Mouse (Mus musculus): ENCODE data around the gene Mr1. TPM values are rescaled to one million over a fixed set of nuclear protein-coding genes. Genes with fewer than 3 reads are reported as not detected.
"Not testable (repeated sequence)": the region's sequence is repeated elsewhere in the genome, so short reads cannot be mapped to it uniquely, and the experiment has no call there.

The Mr1 gene
- 2.0 and 2.4 TPM in 2 replicates for polyA plus RNA-seq (2014; fragmentation: Nextera tagmentation; extraction: Ambion mirVana)

DNA sequence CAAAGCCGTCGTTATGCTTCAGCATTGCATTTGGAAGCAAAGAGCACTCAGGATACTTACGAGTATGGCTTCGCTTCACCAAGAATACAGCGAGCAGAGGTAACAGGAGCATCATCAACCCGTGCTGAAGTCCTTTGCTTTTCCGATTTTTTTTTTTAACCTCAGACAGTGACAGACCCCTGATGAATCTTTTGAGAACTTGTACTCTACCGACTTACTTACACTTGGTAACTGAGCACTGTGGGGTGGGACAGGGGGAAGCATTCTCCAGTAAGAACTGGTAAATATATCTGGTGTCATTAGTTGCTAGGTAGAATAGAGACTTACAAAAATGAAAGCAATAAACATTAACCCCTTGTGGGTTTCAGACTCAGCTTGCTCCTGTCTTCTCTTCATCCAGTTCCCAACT lies at the start of gene Mr1:
Gene Mr1 (minus strand): TSS at position 243 of the 409 bp plus-strand sequence.
- Histone ChIP-seq H3K4me2 (replicated peaks) (peak within 1 kb of the TSS; percentile 13; the same call in 1 of the 2 replicates), H3K27me3 (ENCODE audit: control insufficient read depth, insufficient read depth, low read length) (no peaks in the 10 kb centered on the region), H3K4me3 (replicated peaks; ENCODE audit: low read length) (no peak within 1 kb of the TSS; the same call in 1 of the 2 replicates), H3K36me3 (replicated peaks; ENCODE audit: control insufficient read depth, insufficient read depth) (no peaks in the 10 kb centered on the region), H3K4me1 (replicated peaks; ENCODE audit: control insufficient read depth, insufficient read depth, low read length) (no peaks in the 10 kb centered on the region), H3K9me3 (ENCODE audit: control insufficient read depth, low read length) (no peaks in the 10 kb centered on the region), H3K27ac (no peak within 1 kb of the TSS), H3K9ac (no peak within 1 kb of the TSS)
- DNase-seq (ENCODE audit: low spot score) (peak; percentile 77), ATAC-seq (ENCODE audit: low FRiP score) (peak; percentile 69; the same call in 1 of the 2 replicates)
- WGBS, result 53% methylated on average over 8 of the region's 8 CpGs

DNA sequence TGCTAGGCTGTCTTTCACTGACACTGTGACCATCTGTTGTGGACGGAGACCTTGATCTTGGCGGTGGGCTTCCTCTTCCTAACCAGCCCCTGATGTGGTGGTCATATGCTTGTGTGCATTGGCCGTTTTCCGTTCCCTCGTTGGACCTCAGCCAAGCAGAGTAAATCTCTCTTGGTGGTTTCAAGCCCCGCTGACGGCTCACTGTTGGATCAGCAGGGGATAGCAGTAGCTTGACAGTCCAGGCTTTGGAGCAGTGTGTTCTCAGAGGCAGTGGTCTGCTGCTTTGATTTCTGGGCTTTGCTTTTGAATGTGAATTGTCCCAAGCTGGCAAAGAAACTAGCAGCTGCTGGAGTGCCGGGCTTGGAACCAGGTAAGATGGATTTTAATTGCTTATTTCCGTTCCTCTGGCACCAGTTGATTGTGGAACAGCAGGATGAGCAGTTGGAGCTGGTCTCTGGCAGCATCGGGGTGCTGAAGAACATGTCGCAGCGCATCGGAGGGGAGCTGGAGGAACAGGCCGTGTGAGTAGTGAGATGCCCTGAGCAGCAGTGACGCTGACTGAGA lies 46.3 kb upstream of the Mr1 start:
- peak overlapping the region; percentile 41; the same call in 1 of the 2 replicates for H3K27ac ChIP-seq
- WGBS, result 61% methylated on average over 15 of the region's 15 CpGs
- no peaks in the 10 kb centered on the region for H3K27me3 ChIP-seq (ENCODE audit: control insufficient read depth, insufficient read depth, low read length)
- peaks cover 81% of the 10 kb centered on the region for H3K36me3 ChIP-seq (replicated peaks; ENCODE audit: control insufficient read depth, insufficient read depth)
- ATAC-seq (ENCODE audit: low FRiP score), result no peak
- no peak overlapping the region for H3K4me3 ChIP-seq (replicated peaks; ENCODE audit: low read length)
- no peaks in the 10 kb centered on the region for H3K9me3 ChIP-seq (ENCODE audit: control insufficient read depth, low read length)
- peaks cover 12% of the 10 kb centered on the region; the same call in 1 of the 2 replicates for H3K4me1 ChIP-seq (replicated peaks; ENCODE audit: control insufficient read depth, insufficient read depth, low read length)
- DNase-seq (ENCODE audit: low spot score), result no peak
- H3K9ac ChIP-seq, result no peak overlapping the region
- no peak overlapping the region for H3K4me2 ChIP-seq (replicated peaks)

DNA sequence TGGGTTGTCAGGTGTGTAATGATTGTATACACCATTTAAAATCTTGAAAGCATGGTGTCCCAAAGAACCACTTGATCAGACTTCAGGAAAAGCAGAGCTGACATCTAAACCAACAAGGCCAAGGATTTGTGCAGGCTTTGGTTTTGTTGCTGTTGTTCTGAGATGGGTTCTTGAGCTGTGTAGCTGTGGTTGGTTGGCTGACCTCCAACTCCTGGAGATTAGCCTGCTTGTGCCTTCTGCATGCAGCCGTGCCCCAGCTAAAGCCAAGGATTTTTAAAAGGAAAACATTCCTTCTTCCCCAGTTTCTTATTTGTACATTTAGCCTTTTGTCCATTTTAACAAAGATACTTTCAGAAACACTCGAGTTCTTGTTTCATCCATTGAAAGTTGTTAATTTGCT lies 45.1 kb upstream of the Mr1 start:
- Histone ChIP-seq H3K36me3 (replicated peaks; ENCODE audit: control insufficient read depth, insufficient read depth) (peaks cover 81% of the 10 kb centered on the region), H3K27ac (no peak overlapping the region), H3K4me2 (replicated peaks) (no peak overlapping the region), H3K27me3 (ENCODE audit: control insufficient read depth, insufficient read depth, low read length) (no peaks in the 10 kb centered on the region), H3K9me3 (ENCODE audit: control insufficient read depth, low read length) (no peaks in the 10 kb centered on the region), H3K4me1 (replicated peaks; ENCODE audit: control insufficient read depth, insufficient read depth, low read length) (peaks cover 12% of the 10 kb centered on the region; the same call in 1 of the 2 replicates), H3K4me3 (replicated peaks; ENCODE audit: low read length) (no peak overlapping the region), H3K9ac (no peak overlapping the region)
- 60% methylated on average over 2 of the region's 2 CpGs for WGBS
- ATAC-seq (ENCODE audit: low FRiP score) (no peak), DNase-seq (ENCODE audit: low spot score) (no peak)

DNA sequence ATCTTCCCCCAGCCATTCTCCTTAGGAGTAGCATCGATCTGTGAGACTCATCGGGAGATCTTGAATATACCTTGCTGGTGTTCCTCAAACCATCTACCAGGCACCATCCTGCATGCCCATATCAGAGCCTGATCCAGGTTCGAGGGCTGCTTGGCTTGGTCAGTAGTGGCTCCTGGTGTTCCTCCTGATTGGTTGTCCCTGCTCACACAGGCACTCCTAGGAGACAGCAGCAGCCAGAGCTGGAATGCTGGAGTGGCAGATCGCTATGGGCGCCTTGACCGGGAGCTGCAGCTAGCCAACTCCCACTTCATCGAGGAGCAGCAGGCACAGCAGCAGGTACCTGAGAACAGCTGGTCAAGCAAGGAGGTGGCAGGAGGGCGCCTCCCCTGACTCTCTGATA lies 44.6 kb upstream of the Mr1 start:
- DNase-seq (ENCODE audit: low spot score) (no peak), ATAC-seq (ENCODE audit: low FRiP score) (no peak)
- 78% methylated on average over 8 of the region's 8 CpGs for WGBS
- H3K9me3 ChIP-seq (ENCODE audit: control insufficient read depth, low read length), result no peaks in the 10 kb centered on the region
- H3K9ac ChIP-seq, result no peak overlapping the region
- peaks cover 12% of the 10 kb centered on the region; the same call in 1 of the 2 replicates for H3K4me1 ChIP-seq (replicated peaks; ENCODE audit: control insufficient read depth, insufficient read depth, low read length)
- H3K4me3 ChIP-seq (replicated peaks; ENCODE audit: low read length), result no peak overlapping the region
- H3K4me2 ChIP-seq (replicated peaks), result no peak overlapping the region
- no peak overlapping the region for H3K27ac ChIP-seq
- H3K36me3 ChIP-seq (replicated peaks; ENCODE audit: control insufficient read depth, insufficient read depth), result peaks cover 81% of the 10 kb centered on the region
- no peaks in the 10 kb centered on the region for H3K27me3 ChIP-seq (ENCODE audit: control insufficient read depth, insufficient read depth, low read length)

DNA sequence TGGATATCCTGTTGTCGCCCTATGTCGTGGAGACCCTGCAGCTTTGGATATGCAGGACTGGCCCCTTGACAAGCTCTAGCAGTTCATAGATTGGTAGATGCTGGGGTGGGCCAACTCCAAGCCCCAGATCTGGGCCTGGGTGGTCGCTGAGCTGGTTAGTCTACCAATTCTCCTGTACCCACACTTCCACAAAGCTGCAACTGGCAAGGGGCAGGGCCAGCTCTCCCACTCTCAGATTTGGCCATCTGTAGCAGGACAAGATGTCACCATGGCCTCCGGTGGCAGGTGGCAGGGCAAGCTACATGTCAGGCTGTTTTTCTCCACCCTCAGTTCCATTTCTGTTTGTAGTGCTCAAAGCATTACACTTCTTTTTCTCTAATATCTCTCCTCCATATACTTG lies 42.0 kb upstream of the Mr1 start:
- Histone ChIP-seq H3K27ac (no peak overlapping the region), H3K4me2 (replicated peaks) (no peak overlapping the region), H3K27me3 (ENCODE audit: control insufficient read depth, insufficient read depth, low read length) (no peaks in the 10 kb centered on the region), H3K9me3 (ENCODE audit: control insufficient read depth, low read length) (no peaks in the 10 kb centered on the region), H3K4me1 (replicated peaks; ENCODE audit: control insufficient read depth, insufficient read depth, low read length) (peaks cover 11% of the 10 kb centered on the region; the same call in 1 of the 2 replicates), H3K9ac (no peak overlapping the region), H3K4me3 (replicated peaks; ENCODE audit: low read length) (no peak overlapping the region), H3K36me3 (replicated peaks; ENCODE audit: control insufficient read depth, insufficient read depth) (peaks cover 67% of the 10 kb centered on the region)
- DNase-seq (ENCODE audit: low spot score), result no peak
- 91% methylated on average over 4 of the region's 4 CpGs for WGBS
- ATAC-seq (ENCODE audit: low FRiP score), result no peak

DNA sequence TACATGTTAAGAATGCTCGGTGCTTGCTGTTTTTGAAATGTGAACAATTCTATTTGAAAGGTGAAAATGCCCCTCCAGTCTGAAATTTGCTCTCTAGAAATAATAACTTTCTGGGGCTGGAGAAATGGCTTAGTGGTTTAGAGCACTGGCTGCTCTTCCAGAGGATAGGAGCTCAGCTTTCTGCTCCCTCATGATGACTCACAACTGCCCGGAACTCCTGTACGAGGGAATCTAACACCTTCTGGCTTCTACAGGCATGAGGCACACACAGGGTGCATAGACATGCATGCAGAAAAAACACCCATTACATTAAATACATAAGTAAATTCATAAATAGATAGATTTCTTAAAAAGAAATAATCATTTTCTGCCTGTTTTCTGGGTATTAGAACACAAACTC lies 37.6 kb upstream of the Mr1 start:
- no peak overlapping the region for H3K4me3 ChIP-seq (replicated peaks; ENCODE audit: low read length)
- no peaks in the 10 kb centered on the region for H3K4me1 ChIP-seq (replicated peaks; ENCODE audit: control insufficient read depth, insufficient read depth, low read length)
- H3K9me3 ChIP-seq (ENCODE audit: control insufficient read depth, low read length), result no peaks in the 10 kb centered on the region
- peaks cover 55% of the 10 kb centered on the region for H3K36me3 ChIP-seq (replicated peaks; ENCODE audit: control insufficient read depth, insufficient read depth)
- DNase-seq (ENCODE audit: low spot score) (no peak), ATAC-seq (ENCODE audit: low FRiP score) (no peak)
- H3K4me2 ChIP-seq (replicated peaks), result no peak overlapping the region
- no peaks in the 10 kb centered on the region for H3K27me3 ChIP-seq (ENCODE audit: control insufficient read depth, insufficient read depth, low read length)
- H3K27ac ChIP-seq, result no peak overlapping the region
- H3K9ac ChIP-seq, result no peak overlapping the region
- WGBS, result 94% methylated on average over 3 of the region's 3 CpGs

DNA sequence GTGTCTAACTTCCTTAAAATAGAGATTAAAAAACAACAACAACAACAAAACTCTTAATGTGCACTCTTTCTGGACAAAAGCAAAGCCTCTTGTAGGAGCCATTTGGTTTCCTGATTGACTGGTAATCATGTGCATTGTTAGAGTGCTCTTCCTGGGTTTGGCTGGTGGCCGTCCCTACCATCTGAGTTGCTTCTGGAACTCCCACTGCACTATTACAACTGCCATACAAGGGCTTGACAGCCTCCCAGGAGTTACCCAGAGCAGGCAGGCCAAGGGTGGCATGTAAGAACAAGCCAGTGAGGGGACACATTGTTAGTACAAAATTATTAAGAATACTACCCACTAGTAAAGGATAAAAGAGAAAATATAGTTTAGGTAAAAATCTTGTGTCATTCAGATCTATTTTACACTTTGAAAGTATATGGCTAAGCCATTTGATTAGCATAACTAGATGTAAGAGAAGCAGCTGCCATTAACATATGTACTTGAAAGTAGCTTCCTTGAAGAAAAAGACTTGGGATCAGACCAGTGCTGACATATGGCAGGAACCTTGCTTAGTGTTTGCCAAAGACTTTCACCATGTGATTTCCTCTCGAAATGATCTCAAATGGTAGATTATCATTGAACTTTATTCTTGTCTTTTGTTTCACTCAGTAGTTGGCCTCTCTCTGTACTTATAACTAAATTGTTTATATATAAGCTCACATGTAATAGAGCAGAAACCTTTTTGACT lies 31.7 kb upstream of the Mr1 start:
- H3K27me3 ChIP-seq (ENCODE audit: control insufficient read depth, insufficient read depth, low read length), result no peaks in the 10 kb centered on the region
- H3K4me2 ChIP-seq (replicated peaks), result no peak overlapping the region
- H3K9me3 ChIP-seq (ENCODE audit: control insufficient read depth, low read length), result no peaks in the 10 kb centered on the region
- no peak overlapping the region for H3K4me3 ChIP-seq (replicated peaks; ENCODE audit: low read length)
- ATAC-seq (ENCODE audit: low FRiP score) (no peak), DNase-seq (ENCODE audit: low spot score) (no peak)
- H3K36me3 ChIP-seq (replicated peaks; ENCODE audit: control insufficient read depth, insufficient read depth), result peaks cover 64% of the 10 kb centered on the region
- WGBS, result 86% methylated on average over 2 of the region's 2 CpGs
- no peak overlapping the region for H3K9ac ChIP-seq
- no peak overlapping the region for H3K27ac ChIP-seq
- H3K4me1 ChIP-seq (replicated peaks; ENCODE audit: control insufficient read depth, insufficient read depth, low read length), result no peaks in the 10 kb centered on the region

DNA sequence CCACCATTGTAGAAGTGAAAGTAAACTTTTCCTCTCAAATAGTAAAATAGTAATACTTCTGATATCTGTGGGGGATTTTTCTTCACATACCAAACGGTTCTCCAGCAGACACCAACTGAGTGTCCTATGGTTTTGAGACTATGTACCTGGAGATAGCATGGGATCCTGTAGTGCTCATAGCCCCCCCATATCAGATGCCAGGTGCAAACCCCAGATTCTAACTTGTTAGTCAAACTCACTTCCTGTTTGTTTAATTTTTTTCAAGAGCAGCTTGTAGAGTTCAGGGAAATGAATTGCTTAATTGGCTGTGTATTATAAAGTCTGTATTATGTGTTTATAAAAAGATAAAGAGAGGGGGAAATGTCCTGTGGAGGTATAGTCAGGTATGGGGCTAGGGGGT lies 27.8 kb upstream of the Mr1 start:
- WGBS, result 94% methylated on average over 1 of the region's 1 CpGs
- no peak overlapping the region for H3K4me2 ChIP-seq (replicated peaks)
- H3K36me3 ChIP-seq (replicated peaks; ENCODE audit: control insufficient read depth, insufficient read depth), result peaks cover 38% of the 10 kb centered on the region
- H3K4me3 ChIP-seq (replicated peaks; ENCODE audit: low read length), result no peak overlapping the region
- H3K4me1 ChIP-seq (replicated peaks; ENCODE audit: control insufficient read depth, insufficient read depth, low read length), result no peaks in the 10 kb centered on the region
- H3K27ac ChIP-seq, result no peak overlapping the region
- H3K27me3 ChIP-seq (ENCODE audit: control insufficient read depth, insufficient read depth, low read length), result no peaks in the 10 kb centered on the region
- DNase-seq (ENCODE audit: low spot score) (no peak), ATAC-seq (ENCODE audit: low FRiP score) (no peak)
- H3K9me3 ChIP-seq (ENCODE audit: control insufficient read depth, low read length), result no peaks in the 10 kb centered on the region
- no peak overlapping the region for H3K9ac ChIP-seq

DNA sequence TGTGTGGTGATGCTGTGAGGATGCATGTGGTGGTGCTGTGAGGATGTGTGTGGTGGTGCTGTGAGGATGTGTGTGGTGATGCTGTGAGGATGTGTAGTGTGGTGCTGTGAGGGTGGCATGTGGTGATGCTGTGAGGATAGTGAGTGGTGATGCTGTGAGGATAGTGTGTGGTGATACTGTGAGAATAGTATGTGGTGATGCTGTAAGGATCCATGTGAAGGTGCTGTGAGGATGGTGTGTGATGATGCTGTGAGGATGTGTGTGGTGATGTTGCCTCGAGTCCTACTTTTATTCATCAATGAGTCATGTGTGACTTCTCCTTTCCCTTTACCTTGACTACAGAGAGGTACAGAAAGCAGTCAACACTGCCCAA lies 27.0 kb upstream of the Mr1 start:
- not testable (repeated sequence) for DNase-seq (ENCODE audit: low spot score); ATAC-seq (ENCODE audit: low FRiP score); H3K27ac ChIP-seq; H3K9me3 ChIP-seq (ENCODE audit: control insufficient read depth, low read length); H3K9ac ChIP-seq; H3K27me3 ChIP-seq (ENCODE audit: control insufficient read depth, insufficient read depth, low read length); H3K4me1 ChIP-seq (replicated peaks; ENCODE audit: control insufficient read depth, insufficient read depth, low read length); H3K4me2 ChIP-seq (replicated peaks); H3K4me3 ChIP-seq (replicated peaks; ENCODE audit: low read length)
- WGBS, result 100% methylated on average over 1 of the region's 1 CpGs
- peaks cover 30% of the 10 kb centered on the region for H3K36me3 ChIP-seq (replicated peaks; ENCODE audit: control insufficient read depth, insufficient read depth)

Measured in hindbrain, embryonic 14.5 days (tissue).